Mouse (Mus musculus): ENCODE data around the gene Defb20.
A peak's percentile ranks its signal among the peaks of the same experiment; 100 is the strongest.
"Not testable (repeated sequence)": the region's sequence is repeated elsewhere in the genome, so short reads cannot be mapped to it uniquely, and the experiment has no call there.

The Defb20 gene

DNA sequence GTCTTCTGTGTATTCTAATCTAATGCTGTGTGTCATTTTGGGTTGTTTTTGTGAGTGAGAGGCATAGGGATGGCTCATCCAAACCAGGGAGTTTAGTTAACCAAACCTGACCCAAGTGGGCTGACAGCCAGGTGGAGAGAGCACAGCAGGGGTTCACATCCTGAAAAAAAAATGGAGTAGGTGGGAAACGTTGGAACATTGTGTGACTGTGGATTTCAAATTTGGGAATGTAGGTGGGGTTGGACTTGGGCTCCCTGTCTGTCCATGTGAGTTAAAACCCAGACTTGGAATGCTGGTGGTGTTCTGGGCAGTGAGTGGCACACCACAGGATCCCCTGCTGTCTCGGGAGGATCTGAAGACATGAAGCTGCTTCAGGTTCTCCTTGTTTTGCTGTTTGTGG is at the start of gene Defb20:
Gene Defb20 (plus strand): TSS at position 301 of the 400 bp plus-strand sequence.
- no peak for DNase-seq (ENCODE audit: low spot score in 2 of 2)

DNA sequence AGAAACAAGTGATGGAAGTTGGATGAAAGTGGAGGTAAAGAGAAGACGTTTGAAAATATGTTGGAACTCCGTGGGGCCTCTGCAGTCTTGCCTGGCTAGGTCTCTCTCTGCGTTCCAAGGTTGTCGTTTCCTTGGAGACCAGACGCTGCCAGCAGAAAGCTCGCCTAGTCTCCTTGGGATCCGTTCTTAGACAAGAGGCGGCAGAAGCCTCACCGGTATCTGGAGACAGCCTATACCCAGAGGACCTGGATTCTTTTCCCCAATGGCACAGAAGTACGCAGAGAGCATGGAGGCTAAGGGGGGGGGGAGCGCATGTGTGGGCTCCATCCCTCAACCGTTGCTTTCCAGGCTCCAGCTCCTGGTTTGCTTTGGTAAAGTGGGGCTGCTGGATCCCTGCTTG is 49.4 kb upstream of the Defb20 start:
- no peak for DNase-seq (ENCODE audit: low spot score in 2 of 2)

DNA sequence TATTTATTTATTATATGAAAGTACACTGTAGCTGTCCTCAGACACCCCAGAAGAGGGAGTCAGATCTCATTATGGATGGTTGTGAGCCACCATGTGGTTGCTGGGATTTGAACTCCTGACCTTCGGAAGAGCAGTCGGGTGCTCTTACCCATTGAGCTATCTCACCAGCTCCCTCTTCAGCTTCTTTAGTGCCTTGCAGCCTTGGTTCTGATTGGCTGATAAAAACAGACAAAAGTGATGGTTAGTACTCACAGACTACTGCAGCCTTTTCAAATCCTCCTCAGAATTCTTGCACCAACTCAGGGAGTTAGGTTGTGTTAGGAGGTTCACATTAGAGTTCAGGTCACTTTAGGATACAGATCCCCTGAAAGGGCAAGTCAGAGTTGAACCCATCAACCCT is 48.4 kb upstream of the Defb20 start:
- not testable (repeated sequence) for DNase-seq (ENCODE audit: low spot score in 2 of 2)

DNA sequence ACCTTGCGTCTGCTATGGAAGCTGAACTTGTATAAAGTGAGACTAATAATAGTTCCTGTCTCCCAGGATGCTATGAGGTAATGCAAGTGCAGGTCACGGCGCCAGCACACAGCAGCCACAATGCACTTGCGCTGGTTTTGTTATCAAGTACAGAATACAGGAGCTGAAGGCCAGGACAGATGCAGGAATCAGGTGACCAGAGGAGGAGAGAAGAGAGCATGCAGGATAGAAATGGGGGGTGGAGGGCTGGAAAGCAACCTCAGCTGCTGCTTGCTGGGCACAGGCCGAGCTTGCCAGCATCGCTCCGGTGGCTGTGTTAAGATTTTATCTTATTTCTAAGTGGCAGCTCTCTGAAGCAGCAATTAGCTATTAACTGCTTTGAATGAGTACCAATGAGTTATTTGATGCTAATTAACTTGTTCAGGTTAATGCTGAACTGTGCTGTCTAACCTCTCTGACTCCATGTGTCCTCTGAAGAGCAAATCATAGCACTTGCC is 40.4 kb upstream of the Defb20 start:
- no peak for DNase-seq (ENCODE audit: low spot score in 2 of 2)

DNA sequence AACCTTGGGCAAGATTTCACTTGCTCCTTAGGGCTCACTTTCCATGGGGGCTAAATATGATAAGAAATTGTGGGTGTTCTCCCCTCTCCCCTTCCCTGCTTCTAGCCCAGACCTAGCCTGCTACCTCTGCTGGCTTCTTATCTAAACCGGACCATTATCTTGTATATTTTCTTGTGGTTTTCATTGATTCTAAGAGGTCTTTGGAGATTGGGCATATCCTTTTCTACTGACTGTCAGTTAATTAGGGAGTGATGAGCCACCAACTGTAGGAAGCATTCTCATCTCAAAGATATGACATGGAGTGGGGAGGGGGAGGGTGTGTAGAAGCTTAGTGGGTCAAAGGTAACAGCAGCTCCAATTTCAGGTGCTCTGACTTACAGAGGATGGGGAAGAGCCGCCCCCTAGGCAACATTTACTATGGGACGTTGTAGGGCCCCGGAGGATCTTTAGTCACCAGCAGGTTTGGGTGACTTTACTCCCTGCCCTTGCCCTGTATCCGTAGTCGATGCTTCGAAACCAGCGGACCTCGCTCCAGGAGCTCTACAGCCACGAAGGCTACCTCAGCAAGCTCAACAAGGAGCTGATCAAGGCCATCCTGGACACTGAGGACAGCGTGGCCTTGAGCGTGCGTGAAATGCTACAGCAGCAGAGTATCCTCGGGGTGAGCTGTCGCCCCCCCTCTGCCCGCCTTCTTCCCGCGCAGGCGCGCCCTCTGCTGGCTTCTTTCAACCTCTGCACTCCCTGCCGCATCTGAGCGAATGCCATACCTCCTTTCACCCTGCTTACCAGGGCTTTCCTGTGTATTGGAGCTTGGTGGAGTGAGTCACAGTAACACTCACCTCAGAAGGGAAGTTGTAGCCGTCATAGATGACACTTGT is 39.6 kb upstream of the Defb20 start:
- peak; percentile 71 to 73 for DNase-seq (ENCODE audit: low spot score in 2 of 2)

DNA sequence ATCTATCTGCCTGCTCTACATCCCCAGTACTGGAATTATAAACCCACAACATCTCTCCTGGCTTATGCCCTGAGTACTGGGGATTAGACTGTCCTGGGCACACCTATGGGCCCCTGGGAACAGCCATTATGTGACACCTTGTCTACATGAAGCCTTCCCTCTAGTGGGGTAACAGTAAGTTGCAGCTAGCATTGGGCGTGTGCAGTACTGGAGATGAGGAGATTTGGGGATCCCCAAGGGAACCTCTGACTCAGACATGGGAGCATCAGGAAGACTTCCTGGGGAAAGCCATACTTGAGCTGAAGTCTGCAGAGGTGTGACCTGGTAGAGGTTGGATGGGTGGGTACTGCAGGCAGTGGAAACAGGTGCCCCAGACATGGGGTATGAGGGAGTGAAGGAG is 37.9 kb upstream of the Defb20 start:
- DNase-seq (ENCODE audit: low spot score in 2 of 2): no peak

DNA sequence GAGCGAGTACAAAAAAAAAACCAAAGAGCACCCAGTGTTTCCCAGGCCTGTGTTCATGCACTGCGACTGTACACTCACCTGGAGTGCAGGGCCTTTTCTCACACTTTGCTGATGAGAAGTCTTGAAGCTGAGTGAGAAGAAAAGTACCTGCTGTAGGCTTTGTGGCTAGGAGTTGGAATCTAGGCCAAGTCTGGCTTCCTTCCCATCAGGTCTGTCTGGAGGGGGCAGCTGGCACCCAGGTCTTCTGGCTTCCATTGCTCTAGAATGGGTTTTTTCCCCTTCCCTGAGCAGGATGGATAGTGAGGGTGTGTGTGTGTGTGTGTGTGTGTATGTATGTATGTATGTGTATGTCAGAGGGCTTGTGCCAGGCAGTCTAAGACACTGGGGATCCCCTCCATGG is 37.0 kb upstream of the Defb20 start:
- DNase-seq (ENCODE audit: low spot score in 2 of 2): no peak

DNA sequence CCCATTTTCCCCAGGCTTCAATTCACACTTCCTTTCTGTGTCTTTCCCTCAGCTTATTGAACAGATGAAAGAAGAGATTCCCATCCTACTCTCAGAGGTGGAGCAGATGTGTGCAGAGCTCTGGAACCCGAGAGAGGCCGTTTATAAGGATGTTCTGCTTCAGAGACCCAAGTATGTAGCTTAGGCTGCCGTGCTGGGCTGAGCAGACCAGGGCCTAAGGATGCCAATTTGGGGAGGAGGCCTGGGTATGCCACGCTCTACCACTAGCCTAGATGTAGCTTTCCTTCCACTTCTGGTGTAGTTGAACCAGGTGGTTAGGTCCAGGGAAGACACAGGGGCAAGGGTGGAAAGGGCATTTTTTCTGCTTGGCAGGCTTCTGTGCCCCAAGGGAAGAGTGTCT is 34.5 kb upstream of the Defb20 start:
- DNase-seq (ENCODE audit: low spot score in 2 of 2): no peak

DNA sequence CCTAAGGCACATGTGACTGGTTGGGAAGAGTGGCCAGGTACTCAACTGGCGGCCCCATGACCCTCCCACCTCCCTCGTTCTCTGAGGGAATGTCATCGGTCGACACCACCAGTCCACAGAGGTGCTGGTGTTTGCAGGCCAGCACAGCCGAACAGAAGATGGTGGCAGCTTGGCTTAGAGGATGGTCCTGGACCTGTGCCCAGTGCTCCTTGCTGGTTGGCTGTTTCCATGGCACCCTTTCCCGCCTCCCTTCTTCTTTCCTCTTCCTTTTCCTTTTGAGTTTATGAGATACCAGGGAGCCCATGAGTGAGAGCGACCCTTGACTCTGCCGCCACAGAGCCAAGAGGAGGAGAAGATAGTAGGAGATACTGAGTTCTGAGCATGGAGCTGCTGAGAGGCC is 33.6 kb upstream of the Defb20 start:
- no peak for DNase-seq (ENCODE audit: low spot score in 2 of 2)

DNA sequence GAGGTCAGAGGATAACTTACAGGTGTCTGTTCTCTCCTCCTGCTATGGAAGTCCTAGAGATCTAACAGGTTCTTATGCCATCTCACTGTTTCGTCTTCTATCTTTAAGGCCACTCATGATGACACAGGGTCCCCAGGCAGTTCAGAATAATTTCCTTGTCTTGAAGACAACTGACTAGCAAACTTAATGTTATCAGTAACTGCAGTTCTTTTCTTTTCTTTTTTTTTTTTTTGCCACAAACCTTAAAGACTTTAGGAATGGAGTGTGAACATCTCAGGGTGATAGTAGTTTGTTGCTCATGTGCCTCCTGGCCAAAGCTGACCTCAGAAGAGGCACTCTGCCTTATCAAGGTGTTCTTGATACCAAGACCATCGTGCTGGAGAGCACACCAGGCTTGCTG is 30.2 kb upstream of the Defb20 start:
- DNase-seq (ENCODE audit: low spot score in 2 of 2): no peak

DNA sequence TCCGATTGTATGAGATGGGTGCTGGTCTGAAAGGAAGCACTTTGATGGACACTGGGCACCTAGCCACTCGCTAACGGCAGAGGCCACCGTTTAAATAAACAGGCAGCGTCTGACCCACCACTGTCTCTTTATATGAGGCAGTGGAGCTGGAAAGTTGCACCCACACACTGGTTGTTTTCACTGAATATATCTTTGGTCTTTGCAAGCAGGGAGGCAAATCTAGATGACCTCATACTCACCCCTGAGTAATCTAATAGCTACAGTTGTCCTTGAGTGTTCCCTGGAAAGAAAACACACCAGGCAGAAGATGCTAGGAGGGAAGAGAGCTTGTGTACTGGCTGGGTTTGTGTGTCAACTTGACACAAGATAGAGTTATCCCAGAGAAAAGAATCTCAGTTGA is 29.4 kb upstream of the Defb20 start:
- DNase-seq (ENCODE audit: low spot score in 2 of 2): no peak

DNA sequence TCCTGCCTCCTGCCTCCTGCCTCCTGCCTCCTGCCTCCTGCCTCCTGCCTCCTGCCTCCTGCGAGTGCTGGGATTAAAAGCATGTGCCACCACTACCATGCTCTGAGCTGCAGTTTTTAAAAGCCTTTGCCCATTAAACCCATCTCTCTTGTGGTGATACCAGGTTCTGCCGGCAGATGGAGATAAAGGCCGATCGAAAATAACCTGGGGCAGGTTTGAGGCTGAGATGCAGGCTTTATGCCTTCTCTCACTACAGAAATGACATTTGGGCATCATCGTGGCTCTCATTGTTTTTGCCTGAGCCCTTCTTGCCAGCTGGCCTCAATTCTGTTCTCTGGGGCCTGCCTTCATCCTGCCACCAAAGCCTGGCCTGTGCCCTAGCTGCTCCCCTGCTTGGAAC is 26.6 kb upstream of the Defb20 start:
- peak in 1 of 2 experiments; percentile 50 for DNase-seq (ENCODE audit: low spot score in 2 of 2)

DNA sequence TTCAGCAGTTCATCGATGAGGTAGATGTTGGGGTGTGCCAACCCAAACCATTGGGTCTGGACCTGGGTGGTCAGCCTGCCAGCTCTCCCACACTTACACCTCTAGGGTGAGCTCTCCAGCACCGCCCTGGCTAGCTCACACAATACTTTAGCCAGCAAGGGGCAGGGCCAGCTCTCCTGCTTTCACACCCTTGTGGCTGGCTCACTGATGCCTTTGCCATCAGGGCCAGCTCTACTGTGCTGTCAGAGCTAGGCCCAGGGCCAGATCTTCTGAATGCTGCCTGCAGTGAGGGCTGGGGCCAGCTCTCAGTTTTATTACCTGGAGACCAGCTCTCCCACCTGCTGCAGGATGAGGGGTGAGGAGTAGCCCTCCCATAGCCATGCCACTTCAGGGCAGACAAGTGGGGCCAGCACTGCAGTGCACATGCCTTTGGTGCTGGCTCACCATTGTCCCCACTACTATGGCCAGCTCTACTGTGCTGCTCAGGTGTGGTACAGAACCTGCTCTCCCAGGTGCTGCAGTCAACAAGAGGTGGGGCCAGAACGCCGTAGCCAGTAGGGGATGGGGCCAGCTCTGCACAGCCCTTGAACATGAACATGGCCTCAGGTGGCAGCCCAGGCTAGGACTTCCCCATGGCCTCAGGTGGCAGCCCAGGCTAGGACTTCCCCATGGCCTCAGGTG is 24.6 kb upstream of the Defb20 start:
- DNase-seq (ENCODE audit: low spot score in 2 of 2): no peak

DNA sequence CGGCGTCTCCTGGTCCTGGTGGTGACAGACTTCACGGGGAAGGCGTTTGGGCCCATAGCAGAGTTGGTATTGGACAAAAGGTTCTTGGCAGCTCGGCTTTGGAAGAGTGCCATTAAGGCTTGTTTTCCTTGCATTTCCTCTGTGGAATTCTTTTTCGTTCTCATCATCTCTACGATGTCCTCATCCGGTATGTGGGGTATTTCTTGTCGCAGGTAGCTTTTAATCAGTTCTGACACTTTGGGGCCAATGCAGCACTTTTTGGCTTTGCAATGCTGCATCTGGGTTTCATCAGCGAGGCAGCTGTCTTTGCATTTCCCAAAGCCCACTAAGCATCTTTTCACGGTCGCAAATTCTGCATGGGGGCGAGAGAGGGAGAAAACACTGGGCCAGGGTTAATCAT is 17.6 kb upstream of the Defb20 start:
- no peak for DNase-seq (ENCODE audit: low spot score in 2 of 2)

DNA sequence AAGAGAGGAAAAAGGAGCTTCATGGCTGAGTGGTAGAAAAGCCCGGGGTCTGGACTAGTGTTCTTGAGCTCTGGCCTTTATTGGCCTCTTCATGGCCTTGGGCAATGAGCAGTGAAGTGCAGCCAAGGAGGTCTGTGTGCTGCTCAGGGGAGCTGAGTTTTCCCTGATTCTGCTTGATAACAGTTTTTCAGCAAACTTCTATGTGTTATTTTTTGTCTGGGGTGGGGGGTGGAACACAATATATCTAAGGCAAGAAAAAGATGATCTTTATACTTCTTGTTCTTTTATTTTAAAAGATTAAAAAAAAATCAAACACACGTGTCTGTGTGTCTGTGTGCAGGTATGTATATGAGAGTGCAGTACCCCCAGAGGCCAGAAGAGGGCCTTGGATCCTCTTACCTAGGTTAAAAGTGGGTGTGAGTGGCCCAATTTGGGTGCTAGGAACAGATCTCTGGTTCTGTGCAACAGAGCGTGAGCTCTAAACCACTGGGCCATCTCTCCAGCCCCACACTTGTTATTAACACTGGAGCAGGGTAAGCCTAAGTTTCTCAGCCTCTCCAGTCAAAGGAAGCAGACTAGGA is 12.2 kb upstream of the Defb20 start, which contains the start of gene Defb23:
Gene Defb23 (minus strand): TSS at position 51 of the 581 bp plus-strand sequence.
- no peak for DNase-seq (ENCODE audit: low spot score in 2 of 2)

DNA sequence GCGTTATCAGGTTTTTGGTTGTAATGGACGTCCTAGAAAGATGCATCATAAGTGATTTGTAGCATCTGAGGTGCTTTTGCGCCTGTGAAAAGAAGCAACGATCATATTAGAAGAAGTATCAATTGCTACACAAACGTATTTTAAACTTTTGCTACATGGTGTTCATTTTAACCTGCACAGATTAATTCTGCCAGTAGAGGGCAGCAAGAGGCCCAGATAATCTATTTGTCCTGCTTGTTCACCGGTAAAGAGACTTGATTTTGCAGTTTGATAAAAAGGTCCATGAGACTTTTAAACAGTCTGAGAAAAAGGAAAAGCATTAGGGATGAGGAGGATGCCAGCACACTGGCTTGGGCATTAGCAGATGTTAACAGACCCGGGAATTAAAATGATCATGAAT is 5.9 kb upstream of the Defb20 start:
- peak in 1 of 2 experiments; percentile 5 for DNase-seq (ENCODE audit: low spot score in 2 of 2)

DNA sequence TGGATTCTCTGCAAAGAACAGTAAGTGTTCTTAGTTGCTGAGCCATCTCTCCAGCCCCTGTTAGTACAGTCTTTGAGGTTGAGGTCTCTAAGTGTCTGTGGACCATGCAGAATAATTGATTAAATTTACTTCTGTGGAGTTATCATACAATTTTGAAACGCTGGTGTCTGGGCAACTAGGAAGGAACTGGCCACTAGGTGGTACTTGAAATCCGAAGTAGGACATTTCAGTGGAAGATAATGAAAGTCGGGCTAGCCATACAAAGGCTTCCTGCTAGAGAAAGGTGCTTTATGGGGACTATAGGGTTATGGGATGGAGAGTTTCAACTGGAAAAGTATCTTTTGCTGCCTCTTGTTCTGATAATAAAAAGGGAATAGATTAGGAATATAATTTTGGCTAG is 4.4 kb upstream of the Defb20 start:
- no peak for DNase-seq (ENCODE audit: low spot score in 2 of 2)

DNA sequence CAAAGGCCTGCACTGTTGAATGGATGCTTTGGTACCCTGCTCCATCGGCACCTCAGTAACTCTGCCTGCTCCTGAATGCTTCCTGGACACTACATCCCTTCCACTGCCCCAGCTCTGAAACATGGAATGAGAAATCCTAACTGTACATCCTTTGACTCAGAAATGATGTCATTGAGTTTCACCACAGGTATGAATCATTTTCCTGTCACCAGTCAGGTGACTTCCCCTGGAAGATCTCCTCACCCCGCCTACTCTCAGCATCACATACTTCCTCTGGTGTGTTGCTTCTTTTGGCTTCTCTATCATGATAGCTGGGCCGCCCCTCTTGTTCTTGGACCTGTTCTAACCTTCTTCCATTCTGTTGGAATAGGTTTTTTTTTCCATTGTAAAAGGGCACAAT is 4.0 kb downstream of the Defb20 start:
- no peak for DNase-seq (ENCODE audit: low spot score in 2 of 2)

DNA sequence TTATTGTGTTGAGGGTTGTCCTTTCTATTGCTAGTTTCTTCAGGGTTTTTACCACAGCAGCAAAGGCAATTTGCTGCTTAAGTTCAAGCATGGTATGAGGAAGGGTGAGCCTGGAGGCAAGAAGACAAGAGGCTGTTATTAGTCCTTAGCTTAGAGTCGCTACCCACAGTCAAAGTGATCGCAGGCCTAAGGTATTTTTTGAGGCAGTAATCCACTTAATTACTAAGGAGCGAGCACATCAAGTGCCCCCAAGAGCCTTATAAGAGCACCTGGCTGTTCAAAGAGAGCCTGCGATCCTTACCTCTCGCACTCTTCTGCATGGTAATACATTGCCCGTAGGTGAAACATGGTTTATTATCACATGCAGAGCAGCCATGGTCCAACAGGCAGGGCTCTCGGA is 4.9 kb downstream of the Defb20 start:
- DNase-seq (ENCODE audit: low spot score in 2 of 2): no peak

DNA sequence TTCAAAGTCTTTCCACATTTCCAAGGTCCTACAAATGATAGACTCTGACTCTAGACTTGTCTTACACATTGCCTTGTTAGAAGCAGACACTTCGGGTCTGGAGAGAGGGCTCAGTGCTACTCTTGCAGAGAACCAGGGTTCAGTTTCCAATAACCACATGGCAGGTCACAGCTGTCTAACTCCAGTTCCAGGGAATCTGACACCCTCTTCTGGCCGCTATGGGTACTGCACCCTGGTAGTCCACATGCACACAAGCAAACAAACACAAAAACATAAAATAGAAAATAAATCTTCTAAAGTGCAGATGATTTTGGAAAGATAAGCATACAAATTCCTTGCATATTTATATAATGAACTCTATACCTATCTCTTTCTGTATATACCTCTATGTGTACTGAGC is 10.2 kb downstream of the Defb20 start:
- DNase-seq (ENCODE audit: low spot score in 2 of 2): no peak

DNA sequence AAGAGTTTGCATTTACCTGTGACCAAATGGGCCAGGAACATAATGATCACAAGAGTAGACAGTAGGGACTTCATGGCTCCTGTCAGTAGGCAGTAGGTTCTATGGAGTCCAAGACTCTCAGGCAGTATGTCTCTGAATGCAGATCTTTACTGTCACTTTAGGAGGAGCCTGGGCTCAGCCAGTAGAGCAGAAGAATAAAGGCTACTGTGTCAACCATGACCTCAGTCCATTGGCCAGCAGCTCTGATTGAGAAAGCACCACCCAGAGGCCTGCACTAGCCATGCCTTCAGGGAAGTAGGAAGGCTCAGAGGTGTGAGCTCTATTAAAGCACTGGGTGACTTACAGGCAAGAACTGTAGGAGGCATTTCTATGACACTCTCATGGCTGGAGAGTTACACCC is 13.2 kb downstream of the Defb20 start, which contains the start of gene Defb22:
Gene Defb22 (minus strand): TSS at position 101 of the 400 bp plus-strand sequence.
- no peak for DNase-seq (ENCODE audit: low spot score in 2 of 2)

DNA sequence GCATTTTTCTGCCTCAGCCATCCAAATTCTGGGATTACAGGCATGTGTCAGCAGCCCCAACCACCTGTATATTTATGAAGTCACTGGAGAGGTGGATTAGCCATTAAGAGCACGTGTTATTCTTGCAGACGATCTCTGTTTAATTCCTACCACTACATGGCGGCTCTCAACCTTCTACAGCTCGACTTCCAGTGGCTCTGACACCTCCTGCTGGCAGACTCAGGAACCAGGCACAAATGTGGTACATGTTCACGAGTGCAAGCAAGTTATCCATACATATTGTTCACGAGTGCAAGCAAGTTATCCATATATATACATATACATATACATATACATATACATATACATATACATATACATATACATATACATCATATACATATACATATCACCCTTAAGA is 16.3 kb downstream of the Defb20 start:
- DNase-seq (ENCODE audit: low spot score in 2 of 2): no peak

DNA sequence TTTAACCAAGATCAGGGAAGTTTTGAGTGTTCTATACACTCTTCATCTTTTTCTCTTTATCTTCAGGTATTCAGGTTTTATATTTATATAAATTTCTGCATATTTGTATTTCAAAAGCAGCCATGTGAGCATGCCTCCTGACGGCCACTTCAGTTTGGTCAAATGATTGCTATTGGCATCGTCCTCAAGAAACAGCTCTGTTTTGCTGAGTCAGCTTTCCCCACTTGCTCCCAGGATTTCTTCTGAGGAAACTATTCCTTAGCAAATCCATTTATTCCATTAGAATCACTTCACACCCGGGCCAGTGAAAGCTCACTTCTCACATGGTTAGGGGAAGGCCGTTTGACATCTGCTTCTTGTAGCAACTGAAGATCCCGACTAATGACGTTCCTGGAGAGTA is 21.2 kb downstream of the Defb20 start:
- no peak for DNase-seq (ENCODE audit: low spot score in 2 of 2)

Measured in urinary bladder, adult 18-20 months (tissue).